ENCODE assay signal across 8 mouse cellular contexts in the genomic region with DNA sequence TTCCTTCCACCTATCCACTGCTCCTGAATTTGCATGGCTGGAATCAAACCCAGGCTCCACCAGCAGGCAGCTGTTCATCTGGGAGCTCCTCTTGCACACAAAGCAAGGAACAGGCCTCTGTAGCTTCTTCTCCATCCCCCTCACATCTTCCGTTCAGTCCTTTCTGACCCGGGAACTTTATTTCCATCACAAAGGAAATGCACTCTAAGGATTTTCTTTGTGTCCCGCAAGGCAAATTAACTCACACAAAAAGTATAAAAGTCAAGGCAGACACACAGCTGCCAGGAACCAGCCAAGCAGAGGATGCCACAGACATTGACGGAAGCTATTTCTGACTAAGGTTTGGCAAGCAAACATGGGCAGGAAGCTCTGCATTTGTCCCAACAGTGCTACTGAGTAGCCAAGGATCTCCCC. TPM values are rescaled to one million over a fixed set of nuclear protein-coding genes. Genes with fewer than 3 reads are reported as not detected.
A peak's percentile ranks its signal among the peaks of the same experiment; 100 is the strongest.
DNase-seq lines count a peak whose midpoint lies in the region; ATAC-seq and TF ChIP-seq lines count a peak whose summit lies in the region.

No protein-coding gene starts in this region.

- no peak for TF ChIP-seq POLR2A in liver, adult 2 months (IDR thresholded peaks at IDR 0.05; ENCODE audit: extremely low read depth, insufficient read depth, low read length)

- no peak overlapping the region for H3K4me3 ChIP-seq in liver, adult 2 months (ENCODE audit: insufficient read depth, low read depth, low read length)
- no peak overlapping the region for H3K4me3 ChIP-seq in forebrain, embryonic 11.5 days (ENCODE audit: low read depth, low read length)
- no peak overlapping the region for H3K4me3 ChIP-seq in midbrain, embryonic 16.5 days (ENCODE audit: low read depth, low read length)
- no peak overlapping the region for H3K4me3 ChIP-seq in intestine, embryonic 15.5 days (replicated peaks)

- H3K36me3 ChIP-seq in liver, adult 2 months (ENCODE audit: control insufficient read depth, insufficient read depth, low read length), result no peaks in the 10 kb centered on the region
- peaks cover 4% of the 10 kb centered on the region for H3K36me3 ChIP-seq in forebrain, embryonic 11.5 days (ENCODE audit: control insufficient read depth, insufficient read depth, low read length)
- H3K36me3 ChIP-seq in midbrain, embryonic 16.5 days (ENCODE audit: control insufficient read depth, insufficient read depth, low read length), result no peaks in the 10 kb centered on the region
- peaks cover 8% of the 10 kb centered on the region; the same call in 1 of the 2 replicates for H3K36me3 ChIP-seq in intestine, embryonic 15.5 days

- no peaks in the 10 kb centered on the region for H3K4me1 ChIP-seq in liver, adult 2 months (ENCODE audit: control insufficient read depth, insufficient read depth, low read length)
- peaks cover 12% of the 10 kb centered on the region; the same call in 1 of the 2 replicates for H3K4me1 ChIP-seq in forebrain, embryonic 11.5 days (replicated peaks; ENCODE audit: control insufficient read depth, insufficient read depth, low read length)
- peaks cover 11% of the 10 kb centered on the region; the same call in 1 of the 2 replicates for H3K4me1 ChIP-seq in midbrain, embryonic 16.5 days (ENCODE audit: control insufficient read depth, insufficient read depth, low read length)
- peaks cover 12% of the 10 kb centered on the region; the same call in 1 of the 2 replicates for H3K4me1 ChIP-seq in intestine, embryonic 15.5 days (replicated peaks)

- no peaks in the 10 kb centered on the region for H3K27me3 ChIP-seq in liver, adult 2 months (ENCODE audit: control insufficient read depth, insufficient read depth, low read length)
- H3K27me3 ChIP-seq in forebrain, embryonic 11.5 days (ENCODE audit: control insufficient read depth, insufficient read depth, low read length), result no peaks in the 10 kb centered on the region
- no peaks in the 10 kb centered on the region for H3K27me3 ChIP-seq in midbrain, embryonic 16.5 days (ENCODE audit: control insufficient read depth, insufficient read depth, low read depth, low read length)
- H3K27me3 ChIP-seq in intestine, embryonic 15.5 days (replicated peaks), result no peaks in the 10 kb centered on the region

- ATAC-seq in forebrain, embryonic 11.5 days (replicated peaks; ENCODE audit: low FRiP score), result peak; percentile 69
- 0 out of 2 replicates have a peak, but pooled peaks have one; percentile 33 for ATAC-seq in midbrain, embryonic 16.5 days
- ATAC-seq in intestine, embryonic 15.5 days, result no peak

- 77% methylated on average over 4 of the region's 4 CpGs for WGBS in liver, adult 2 months
- WGBS in forebrain, embryonic 11.5 days, result 5% methylated on average over 4 of the region's 4 CpGs
- 8% methylated on average over 4 of the region's 4 CpGs for WGBS in midbrain, embryonic 16.5 days
- WGBS in intestine, embryonic 15.5 days, result 63% methylated on average over 4 of the region's 4 CpGs

- no peak overlapping the region for H3K9ac ChIP-seq in liver, adult 2 months (ENCODE audit: low read depth, low read length)
- peak overlapping the region; percentile 29; the same call in 1 of the 2 replicates for H3K9ac ChIP-seq in forebrain, embryonic 11.5 days (ENCODE audit: low read length)
- H3K9ac ChIP-seq in midbrain, embryonic 16.5 days (ENCODE audit: low read depth, low read length), result no peak overlapping the region
- H3K9ac ChIP-seq in intestine, embryonic 15.5 days, result no peak overlapping the region

- H3K27ac ChIP-seq in liver, adult 2 months (replicated peaks; ENCODE audit: insufficient read depth, low read depth, low read length), result peak overlapping the region; percentile 7; the same call in 1 of the 2 replicates
- peak overlapping the region; percentile 64; the same call in 1 of the 2 replicates for H3K27ac ChIP-seq in forebrain, embryonic 11.5 days (ENCODE audit: low read depth, low read length)
- peak overlapping the region; percentile 57; the same call in 1 of the 2 replicates for H3K27ac ChIP-seq in midbrain, embryonic 16.5 days (ENCODE audit: low read length)
- no peak overlapping the region for H3K27ac ChIP-seq in intestine, embryonic 15.5 days

- no peaks in the 10 kb centered on the region for H3K79me2 ChIP-seq in liver, adult 2 months (ENCODE audit: control insufficient read depth, insufficient read depth, low read length)

- TF ChIP-seq CTCF in liver, adult 2 months (IDR thresholded peaks at IDR 0.05; ENCODE audit: low read depth, low read length), result no peak

- no peak overlapping the region for H3K4me2 ChIP-seq in forebrain, embryonic 11.5 days (ENCODE audit: low read depth, low read length, severe bottlenecking)
- no peak overlapping the region for H3K4me2 ChIP-seq in midbrain, embryonic 16.5 days (ENCODE audit: low read length)
- no peak overlapping the region for H3K4me2 ChIP-seq in intestine, embryonic 15.5 days (replicated peaks)

- DNase-seq in liver, adult 2 months (ENCODE audit: extremely low read depth, low read depth, low spot score), result no peak
- no peak for DNase-seq in liver
- DNase-seq in forebrain, embryonic 11.5 days (ENCODE audit: low spot score), result no peak
- DNase-seq in kidney, postnatal 25 days, result peak; percentile 33 to 66
- no peak for DNase-seq in natural killer cell, adult 2 months (ENCODE audit: low spot score in 2 of 2)
- no peak for DNase-seq in cerebellum, postnatal 14 days

- H3K9me3 ChIP-seq in forebrain, embryonic 11.5 days (ENCODE audit: control insufficient read depth, low read length), result no peaks in the 10 kb centered on the region
- H3K9me3 ChIP-seq in midbrain, embryonic 16.5 days (replicated peaks; ENCODE audit: control insufficient read depth, low read length, poor library complexity, severe bottlenecking), result no peaks in the 10 kb centered on the region
- no peaks in the 10 kb centered on the region for H3K9me3 ChIP-seq in intestine, embryonic 15.5 days

RNA-seq across cellular contexts. Expression of a gene that starts 18.6 kb away (rescaled TPM):
- total RNA-seq in liver, adult 2 months (2014; rRNA removed), result 3.3 and 3.6 TPM in 2 replicates
- 1.1 and 1.2 TPM in 2 replicates for polyA plus RNA-seq in liver, adult 2 months (2012; rRNA removed)
- 131 and 133 TPM in 2 replicates for polyA plus RNA-seq in forebrain, embryonic 11.5 days (2014; fragmentation: Nextera tagmentation; extraction: Ambion mirVana)
- polyA plus RNA-seq in midbrain, embryonic 16.5 days (2015; fragmentation: Nextera tagmentation; extraction: Ambion mirVana), result 18.4 and 27.3 TPM in 2 replicates
- 81.8 and 86.9 TPM in 2 replicates for polyA plus RNA-seq in intestine, embryonic 15.5 days (2015; fragmentation: Nextera tagmentation; extraction: Ambion mirVana)

RNA-seq across cellular contexts. Expression of a gene that starts 36.9 kb away (rescaled TPM):
- not detected in 2 replicates for total RNA-seq in liver, adult 2 months (2014; rRNA removed)
- not detected in 2 replicates for polyA plus RNA-seq in liver, adult 2 months (2012; rRNA removed)
- polyA plus RNA-seq in forebrain, embryonic 11.5 days (2014; fragmentation: Nextera tagmentation; extraction: Ambion mirVana), result not detected in 2 replicates
- polyA plus RNA-seq in midbrain, embryonic 16.5 days (2015; fragmentation: Nextera tagmentation; extraction: Ambion mirVana), result not detected in 2 replicates
- not detected in 2 replicates for polyA plus RNA-seq in intestine, embryonic 15.5 days (2015; fragmentation: Nextera tagmentation; extraction: Ambion mirVana)

RNA-seq across cellular contexts. Expression of a gene that starts 53.1 kb away (rescaled TPM):
- not detected in 2 replicates for total RNA-seq in liver, adult 2 months (2014; rRNA removed)
- not detected in 2 replicates for polyA plus RNA-seq in liver, adult 2 months (2012; rRNA removed)
- polyA plus RNA-seq in forebrain, embryonic 11.5 days (2014; fragmentation: Nextera tagmentation; extraction: Ambion mirVana), result not detected in 2 replicates
- 0.16 and 0.30 TPM in 2 replicates for polyA plus RNA-seq in midbrain, embryonic 16.5 days (2015; fragmentation: Nextera tagmentation; extraction: Ambion mirVana)
- 0.03 TPM in 1 of 2 replicates, not detected in the other for polyA plus RNA-seq in intestine, embryonic 15.5 days (2015; fragmentation: Nextera tagmentation; extraction: Ambion mirVana)

RNA-seq across cellular contexts. Expression of a gene that starts 55.1 kb away (rescaled TPM):
- total RNA-seq in liver, adult 2 months (2014; rRNA removed), result not detected in 2 replicates
- polyA plus RNA-seq in liver, adult 2 months (2012; rRNA removed), result not detected in 2 replicates
- polyA plus RNA-seq in forebrain, embryonic 11.5 days (2014; fragmentation: Nextera tagmentation; extraction: Ambion mirVana), result not detected in 2 replicates
- not detected in 2 replicates for polyA plus RNA-seq in midbrain, embryonic 16.5 days (2015; fragmentation: Nextera tagmentation; extraction: Ambion mirVana)
- polyA plus RNA-seq in intestine, embryonic 15.5 days (2015; fragmentation: Nextera tagmentation; extraction: Ambion mirVana), result not detected in 2 replicates

Comparison
In these comparisons a context has a peak if more than half of its experiments do, and no peak if none do; other contexts are left out.
1. DNase-seq: peak in kidney, postnatal 25 days (2 of 2); none in liver, adult 2 months (single experiment), liver (single experiment), forebrain, embryonic 11.5 days (single experiment), natural killer cell, adult 2 months (0 of 2) and cerebellum, postnatal 14 days (0 of 2).